Mouse (Mus musculus) thymus, adult 2 months (tissue): Measurements from ENCODE around the gene Arhgap40.

Experiments used
- CTCF ChIP-seq: fragments of 200-500 bp; IDR thresholded peaks from 2 replicates; pipeline ENCODE4 v1.5.1; 2012; ENCODE audit warnings: mild to moderate bottlenecking, control low read depth, low read length, moderate library complexity, borderline replicate concordance; ENCODE audit not compliant: control insufficient read depth, poor library complexity, insufficient read depth; ENCODE audit errors: extremely low read depth
- POLR2A ChIP-seq: fragments of 200-500 bp; IDR thresholded peaks from 2 replicates; pipeline ENCODE4 v1.6.1; 2012; ENCODE audit warnings: mild to moderate bottlenecking, low read length, control low read depth, moderate library complexity; ENCODE audit not compliant: control insufficient read depth, poor library complexity, insufficient read depth; ENCODE audit errors: extremely low read depth

GRCm38 (mm10) chr2:158519800-158520199, 7.2 kb downstream of the Arhgap40 start:
- no peak for TF ChIP-seq POLR2A
- TF ChIP-seq CTCF, result no peak
